Mouse (Mus musculus) myocyte (in vitro differentiated cells): ENCODE measurements around the gene Ccdc51.

Experiments
- CEBPB ChIP-seq: IDR thresholded peaks from 2 replicates; pipeline ENCODE4 v1.6.1; 2011; ENCODE audit warnings: mild to moderate bottlenecking, moderate library complexity; ENCODE audit not compliant: poor library complexity, insufficient read depth, severe bottlenecking
- E2F4 ChIP-seq: IDR thresholded peaks from one replicate; pipeline ENCODE4 v1.6.1; 2011; ENCODE audit warnings: mild to moderate bottlenecking, control low read depth, moderate library complexity; ENCODE audit not compliant: insufficient read depth
- MYOG ChIP-seq, 3 experiments: IDR thresholded peaks; one replicate each; pipeline ENCODE4 v1.6.1; 2011; ENCODE audit warnings: control low read depth in 2 of 3, low read depth in 2 of 3, mild to moderate bottlenecking in 2 of 3; ENCODE audit not compliant: insufficient read length in 2 of 3, control insufficient read depth in 1 of 3, insufficient read depth in 1 of 3
- POLR2A ChIP-seq: IDR thresholded peaks from one replicate; pipeline ENCODE4 v1.6.1; 2011; ENCODE audit warnings: low read depth, mild to moderate bottlenecking, control low read depth, moderate library complexity; ENCODE audit not compliant: insufficient read length
- POLR2AphosphoS2 ChIP-seq: IDR thresholded peaks from one replicate; pipeline ENCODE4 v1.6.1; 2011; ENCODE audit warnings: low read depth, control low read depth; ENCODE audit not compliant: insufficient read length
- REST ChIP-seq: IDR thresholded peaks from one replicate; pipeline ENCODE4 v1.6.1; 2011; ENCODE audit warnings: mild to moderate bottlenecking, control low read depth, moderate library complexity; ENCODE audit not compliant: insufficient read depth, insufficient read length
- SRF ChIP-seq: IDR thresholded peaks from one replicate; pipeline ENCODE4 v1.6.1; 2011; ENCODE audit warnings: low read depth; ENCODE audit not compliant: control insufficient read depth, insufficient read length
- TCF12 ChIP-seq: IDR thresholded peaks from one replicate; pipeline ENCODE4 v1.6.1; 2011; ENCODE audit warnings: mild to moderate bottlenecking, control low read depth; ENCODE audit not compliant: poor library complexity, insufficient read depth, severe bottlenecking
- TCF3 ChIP-seq: IDR thresholded peaks from one replicate; pipeline ENCODE4 v1.6.1; 2011; ENCODE audit warnings: low read depth, control low read depth; ENCODE audit not compliant: insufficient read length
- USF1 ChIP-seq: IDR thresholded peaks from one replicate; pipeline ENCODE4 v1.6.1; 2011; ENCODE audit warnings: low read depth, mild to moderate bottlenecking, control low read depth, moderate library complexity

DNA sequence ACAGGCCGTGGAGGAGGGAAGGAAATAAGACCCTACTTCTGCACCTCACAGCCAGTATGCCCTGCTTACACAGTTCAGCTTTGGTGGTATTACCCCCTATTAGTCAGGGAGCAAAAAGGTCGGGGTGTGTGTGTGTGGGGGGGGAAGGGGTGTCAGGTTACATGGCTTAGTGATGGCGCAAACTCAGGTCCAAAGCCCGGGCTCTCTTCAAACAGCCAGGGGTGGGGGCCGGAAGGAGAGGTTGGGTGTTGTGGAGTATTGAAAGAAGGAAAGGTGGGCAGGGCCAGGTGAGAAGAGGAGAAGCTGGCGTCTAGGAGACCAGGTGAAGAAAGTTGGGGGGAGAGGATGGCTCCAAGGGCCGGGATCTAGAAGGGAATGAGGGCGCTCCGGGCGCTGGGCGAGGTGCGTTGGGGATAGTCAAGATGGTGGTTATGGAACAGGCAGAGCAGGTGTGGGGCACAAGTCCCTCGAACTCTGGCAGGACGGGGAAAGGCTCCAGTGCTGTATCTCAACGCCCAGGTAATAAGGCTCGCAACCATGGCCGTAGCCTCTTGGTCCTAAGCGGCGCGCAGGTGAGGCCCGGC is 12.4 kb downstream of the Ccdc51 start:
- TF ChIP-seq E2F4, result no peak
- TF ChIP-seq POLR2A, result no peak
- TF ChIP-seq CEBPB, result no peak
- no peak for TF ChIP-seq TCF12
- no peak for TF ChIP-seq MYOG (IDR thresholded peaks at IDR 0.05; ENCODE audit: control insufficient read depth in 1 of 3, insufficient read depth in 1 of 3, insufficient read length in 2 of 3, low read depth in 2 of 3)
- no peak for TF ChIP-seq SRF
- TF ChIP-seq TCF3, result no peak
- TF ChIP-seq USF1, result no peak
- no peak for TF ChIP-seq REST
- TF ChIP-seq POLR2AphosphoS2, result no peak
